Mouse (Mus musculus): ENCODE data around the gene Dgkz. TPM values are rescaled to one million over a fixed set of nuclear protein-coding genes. Genes with fewer than 3 reads are reported as not detected.

Gene Dgkz
- total RNA-seq, 2 experiments from 2014 or later, result 499 to 596 TPM

GRCm38 (mm10) chr2:91942356-91942755 is 33.3 kb downstream of the Dgkz start:
- no peak for DNase-seq (ENCODE audit: low spot score in 2 of 2)

- no peak for DNase-seq (ENCODE audit: low spot score in 2 of 2)
These were observed 36.2 kb downstream of the Dgkz start for GRCm38 (mm10) chr2:91939303-91939935.

DNA sequence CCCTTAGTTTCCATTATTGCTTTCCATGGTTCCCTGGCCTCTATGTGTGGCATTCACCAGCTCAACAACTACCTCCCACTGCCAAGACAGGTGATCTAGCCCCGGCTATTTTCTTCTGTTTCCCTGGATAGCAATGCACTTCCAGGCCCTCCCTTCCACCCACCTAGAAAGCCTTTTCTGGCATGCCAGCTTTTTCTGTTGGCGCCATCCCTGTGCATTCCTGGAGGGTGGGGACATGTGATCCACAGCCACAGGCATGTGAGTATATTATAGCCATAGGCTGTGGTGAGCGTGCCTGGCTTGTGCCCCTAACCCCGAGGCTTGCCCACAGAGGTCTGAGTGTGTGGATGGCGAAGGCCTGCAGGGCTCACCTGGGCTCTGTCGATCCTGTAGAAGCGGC is 39.5 kb downstream of the Dgkz start:
- DNase-seq (ENCODE audit: low spot score in 2 of 2), result no peak

DNA sequence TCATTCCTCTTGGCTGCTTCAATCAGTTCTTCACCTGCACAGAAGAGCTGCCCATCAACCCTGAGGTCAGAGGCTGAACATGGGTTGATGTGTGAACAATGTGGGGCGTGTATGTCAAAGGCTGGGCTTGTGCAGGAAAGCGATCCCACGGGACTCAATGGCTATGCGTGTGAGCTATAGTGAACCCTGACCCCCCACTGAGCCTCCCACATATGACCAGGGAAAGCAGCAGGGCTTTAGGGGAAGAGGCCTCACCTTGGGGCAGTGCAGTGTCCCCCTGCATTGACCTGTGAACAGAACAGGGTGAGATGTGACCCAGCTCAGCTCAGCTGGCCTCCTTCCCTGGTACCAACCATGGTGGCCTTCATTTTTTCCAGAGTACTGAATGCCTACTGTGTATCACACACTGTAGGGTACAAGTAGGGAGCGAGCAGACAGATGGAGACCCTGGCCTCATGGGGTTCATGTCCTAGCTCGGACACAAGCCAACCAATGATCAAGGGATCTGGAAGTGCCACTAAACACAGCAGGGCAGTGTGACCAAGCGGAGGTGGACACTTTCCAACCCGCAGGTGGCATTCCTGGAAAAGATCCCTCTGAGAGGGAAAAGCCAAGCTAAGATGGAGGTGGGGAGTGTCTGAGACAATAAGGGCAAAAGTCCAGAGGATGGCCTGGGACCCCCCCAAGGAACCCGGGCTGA is 40.7 kb downstream of the Dgkz start:
- DNase-seq (ENCODE audit: low spot score in 2 of 2), result no peak

DNA sequence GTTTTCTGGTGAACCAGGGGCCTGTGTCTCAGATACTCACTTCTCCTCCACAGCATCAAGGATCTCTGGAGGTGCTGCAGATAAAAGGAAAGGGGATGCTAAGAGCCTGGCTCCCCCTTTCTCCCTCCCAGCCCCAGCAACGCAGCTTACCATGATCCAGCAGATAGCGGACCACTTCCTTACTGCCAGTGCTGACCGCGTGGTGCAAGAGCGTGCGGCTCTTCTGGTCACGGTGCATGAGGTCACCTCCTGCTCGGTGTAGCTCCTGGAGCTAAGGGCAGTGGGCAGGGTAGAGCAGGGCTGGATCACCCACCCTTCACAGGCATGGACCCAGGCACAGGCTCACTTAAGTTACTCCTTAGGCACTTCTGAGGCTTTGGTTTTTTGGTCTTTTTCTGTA is 41.6 kb downstream of the Dgkz start:
- DNase-seq (ENCODE audit: low spot score in 2 of 2), result no peak

- no peak for DNase-seq (ENCODE audit: low spot score in 2 of 2)
These were observed 42.2 kb downstream of the Dgkz start for GRCm38 (mm10) chr2:91933471-91933870.

DNA sequence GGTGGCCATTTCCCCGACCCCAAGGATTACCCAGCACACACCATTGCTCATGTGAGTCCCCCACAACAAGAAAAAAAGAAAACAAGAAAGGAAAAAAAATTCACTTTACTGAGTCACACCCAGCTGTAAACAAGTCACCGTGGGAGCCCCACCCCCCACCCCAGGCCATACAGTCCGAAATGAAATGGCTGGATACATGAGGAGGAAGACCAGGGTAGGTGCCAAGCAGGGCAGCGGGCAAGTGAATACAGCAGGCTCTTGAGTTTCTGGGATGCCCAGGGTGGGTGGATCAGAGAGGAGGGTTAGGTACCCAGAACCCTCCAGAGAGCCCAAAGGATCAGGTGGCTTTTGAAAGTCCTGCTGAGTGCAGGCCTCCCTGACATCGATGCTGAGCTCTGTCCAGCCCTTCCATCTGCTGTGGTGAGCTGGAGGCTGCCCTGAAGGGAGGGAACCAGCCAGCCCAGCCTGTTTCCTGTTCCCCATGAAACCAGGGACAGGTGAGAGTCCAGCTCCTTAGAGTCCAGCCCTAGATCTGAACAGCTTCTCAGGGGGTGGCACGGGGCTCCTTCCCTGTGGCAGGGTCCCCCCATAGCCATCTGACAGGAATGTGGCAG is 42.8 kb downstream of the Dgkz start:
- no peak for DNase-seq (ENCODE audit: low spot score in 2 of 2)

- no peak for DNase-seq (ENCODE audit: low spot score in 2 of 2)
These were observed 43.4 kb downstream of the Dgkz start, which contains the start of gene Mdk for GRCm38 (mm10) chr2:91932160-91932711. Gene Mdk (minus strand): TSS chr2:91932297.

GRCm38 (mm10) chr2:91931328-91932159 is 44.1 kb downstream of the Dgkz start:
- DNase-seq (ENCODE audit: low spot score in 2 of 2), result no peak

GRCm38 (mm10) chr2:91930761-91931291 is 44.8 kb downstream of the Dgkz start:
- DNase-seq (ENCODE audit: low spot score in 2 of 2), result no peak

DNA sequence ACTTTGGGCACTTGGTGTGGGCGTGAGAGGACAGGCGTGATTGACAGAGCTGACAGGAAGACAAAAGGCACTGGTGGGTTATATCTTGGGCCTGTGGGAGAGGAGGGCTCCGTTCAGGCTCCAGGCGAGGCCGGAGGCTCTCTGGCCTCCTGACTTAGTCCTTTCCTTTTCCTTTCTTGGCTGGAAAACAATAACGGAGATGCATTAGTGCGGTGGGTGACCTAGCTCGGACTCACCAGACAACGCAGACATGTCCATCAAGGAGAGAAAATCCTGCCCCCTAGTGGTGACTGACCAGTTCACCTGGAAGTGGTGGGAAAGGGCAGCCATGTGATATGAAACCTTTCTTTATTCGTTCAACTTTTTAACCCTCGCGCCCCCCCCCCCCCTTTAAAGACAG is 45.7 kb downstream of the Dgkz start:
- no peak for DNase-seq (ENCODE audit: low spot score in 2 of 2)

GRCm38 (mm10) chr2:91929455-91929854 is 46.2 kb downstream of the Dgkz start:
- DNase-seq (ENCODE audit: low spot score in 2 of 2), result no peak

DNA sequence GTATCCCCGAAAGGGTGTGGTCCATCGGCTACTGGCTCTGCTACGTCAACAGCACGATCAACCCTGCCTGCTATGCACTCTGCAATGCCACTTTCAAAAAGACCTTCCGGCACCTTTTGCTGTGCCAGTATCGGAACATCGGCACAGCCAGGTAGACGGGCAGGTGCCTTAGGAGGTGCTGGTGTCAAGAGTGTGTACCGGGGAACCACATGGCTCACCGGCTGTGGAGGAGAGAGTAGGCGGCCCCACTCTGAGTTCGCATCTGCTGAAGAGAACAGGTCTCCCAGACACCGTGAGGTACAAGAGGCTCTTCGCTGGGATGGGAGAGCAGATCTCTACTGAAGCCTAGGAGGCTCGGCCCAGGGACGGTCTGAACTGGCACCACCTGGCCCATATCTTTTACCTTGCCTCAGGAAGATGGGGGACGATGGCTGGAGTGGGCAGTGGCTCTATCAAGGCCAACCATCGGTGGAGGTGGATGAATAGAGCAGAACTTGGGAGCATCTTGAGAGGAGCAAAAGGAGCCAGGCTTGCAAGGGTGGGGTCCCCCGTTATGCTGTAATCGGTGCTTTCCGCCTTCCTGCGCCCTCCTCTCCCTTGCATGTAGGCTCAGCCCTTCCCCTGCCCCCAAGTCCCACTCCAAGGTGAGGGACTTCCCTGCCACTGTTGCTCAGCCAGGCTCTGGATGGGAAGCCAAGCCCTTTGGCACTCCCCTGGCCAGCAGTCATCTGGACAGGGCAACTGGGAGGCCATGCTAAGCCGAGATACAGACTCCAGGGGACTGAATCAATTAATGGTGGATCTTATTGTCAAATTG is 46.9 kb downstream of the Dgkz start:
- no peak for DNase-seq (ENCODE audit: low spot score in 2 of 2)

- DNase-seq (ENCODE audit: low spot score in 2 of 2), result peak in 1 of 2 experiments; percentile 85
These were observed 47.7 kb downstream of the Dgkz start for GRCm38 (mm10) chr2:91927826-91928533.

DNA sequence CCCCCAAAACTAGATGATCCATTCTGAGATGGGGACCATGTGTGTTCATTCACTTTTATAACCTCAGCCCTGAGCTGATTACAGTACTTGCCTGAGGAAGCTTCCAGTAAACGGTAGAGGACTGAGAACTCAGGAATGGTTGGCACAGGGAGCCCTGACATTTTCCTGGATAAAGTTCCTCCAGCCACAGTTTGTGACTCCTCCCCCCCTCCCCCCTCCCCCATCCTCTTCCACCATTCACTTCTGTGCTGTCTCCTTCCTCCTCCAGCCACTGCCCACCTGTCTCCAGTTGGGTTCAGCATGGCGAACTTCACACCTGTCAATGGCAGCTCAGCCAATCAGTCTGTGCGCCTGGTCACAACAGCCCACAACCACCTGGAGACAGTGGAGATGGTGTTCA is 48.7 kb downstream of the Dgkz start, which contains the start of gene Chrm4:
Gene Chrm4 (plus strand): TSS at position 301 of the 400 bp plus-strand sequence.
- no peak for DNase-seq (ENCODE audit: low spot score in 2 of 2)

GRCm38 (mm10) chr2:91925442-91925841 is 50.2 kb downstream of the Dgkz start:
- DNase-seq (ENCODE audit: low spot score in 2 of 2), result peak in 1 of 2 experiments; percentile 67

GRCm38 (mm10) chr2:91924726-91925125 is 50.9 kb downstream of the Dgkz start:
- no peak for DNase-seq (ENCODE audit: low spot score in 2 of 2)

DNA sequence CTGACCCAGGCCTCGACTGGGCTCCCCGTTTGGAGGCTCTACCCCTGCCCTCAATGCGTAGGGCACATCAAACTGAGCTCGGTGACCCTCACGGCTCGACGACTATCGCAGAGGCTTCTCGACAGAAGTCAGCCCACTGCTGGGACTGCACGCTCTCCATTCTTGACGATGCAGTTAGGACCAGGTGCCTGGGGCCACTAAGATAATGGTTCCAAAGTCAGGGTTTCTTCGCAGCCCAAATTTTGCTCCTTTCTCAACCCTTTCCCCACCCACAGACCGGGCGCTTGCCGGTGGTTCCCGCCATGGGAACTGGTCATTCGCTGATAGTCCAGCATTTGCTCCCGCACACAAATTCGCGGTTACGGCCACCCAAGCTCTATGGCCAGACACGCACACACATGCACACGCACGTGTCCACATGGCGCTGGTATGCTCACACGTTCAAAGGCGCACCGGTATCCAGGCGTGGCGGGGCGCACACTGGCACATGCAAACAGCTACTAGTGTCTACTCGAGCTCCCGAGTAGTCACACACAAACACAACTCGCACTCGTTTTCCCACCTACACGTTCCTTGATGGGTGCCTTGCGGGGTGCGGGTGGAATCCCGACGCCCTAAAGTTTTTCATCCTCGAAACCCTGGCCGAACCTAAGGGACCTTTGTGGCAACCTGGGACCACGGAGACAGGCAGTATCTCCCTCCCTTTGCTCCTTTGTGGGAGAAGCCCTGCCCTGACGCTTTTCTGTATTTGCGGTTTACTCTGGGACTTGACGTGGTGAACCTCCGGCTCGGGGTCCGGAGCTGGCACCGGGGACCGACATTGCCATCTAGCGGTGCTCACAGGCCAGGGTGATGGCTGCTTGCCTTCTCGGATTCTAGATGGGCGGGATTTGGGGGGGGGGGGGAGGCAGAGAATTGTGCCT is 52.0 kb downstream of the Dgkz start:
- DNase-seq (ENCODE audit: low spot score in 2 of 2), result peak in 1 of 2 experiments; percentile 83

Data from layer of hippocampus, adult 18-20 months (tissue).